In the genomic region with DNA sequence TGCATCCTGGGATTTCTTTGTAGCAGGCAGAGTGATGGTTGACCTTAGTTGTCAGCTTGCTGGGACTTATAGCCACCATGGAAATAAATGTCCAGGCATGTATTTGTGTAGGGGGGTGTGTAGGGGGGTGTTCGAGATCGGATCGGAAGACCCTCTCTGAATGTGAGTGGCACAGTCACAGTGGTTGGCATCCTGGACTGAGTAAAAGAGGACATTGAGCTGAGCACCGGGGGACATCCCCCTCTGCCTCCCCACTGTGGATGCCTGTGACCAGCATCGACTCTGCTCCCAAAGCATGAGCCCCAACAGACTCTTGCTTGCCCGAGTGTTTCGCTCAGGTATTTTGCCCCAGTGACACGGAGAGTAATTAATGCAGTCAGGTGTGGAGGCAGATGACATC, we compare ENCODE assay signal across 22 mouse cellular contexts.
"Had no signal": no experiment of that assay in that cellular context is flagged by ENCODE, and none has a peak within 500 bp of the region (broad histone marks: within the 10 kb centered on the region; RNA-seq: fewer than 3 reads in every experiment).

No protein-coding gene starts in this region.

- ATAC-seq: forebrain, embryonic 15.5 days; forebrain, postnatal 0 days; intestine, embryonic 16.5 days; liver, embryonic 12.5 days had no signal

- DNase-seq: forebrain, postnatal 0 days; gastrocnemius, postnatal 10 days; gastrocnemius, postnatal 25 days; heart, adult 2 months; heart, postnatal 14 days; heart, postnatal 36 days; kidney, adult 8-10 months; kidney, postnatal 14 days; kidney, postnatal 36 days; layer of hippocampus, adult 9-11 months; layer of hippocampus, postnatal 36 days; left cerebral cortex, postnatal 4 days had no signal

- H3K27me3 ChIP-seq: forebrain, embryonic 15.5 days; heart, embryonic 13.5 days; heart, embryonic 15.5 days; hindbrain, embryonic 15.5 days; limb, embryonic 15.5 days had no signal

- H3K9ac ChIP-seq: forebrain, embryonic 15.5 days; forebrain, postnatal 0 days; heart, embryonic 13.5 days; heart, embryonic 15.5 days; hindbrain, embryonic 15.5 days; limb, embryonic 13.5 days; limb, embryonic 15.5 days; liver, embryonic 12.5 days; liver, embryonic 14.5 days had no signal

- H3K4me2 ChIP-seq: forebrain, embryonic 15.5 days; heart, embryonic 11.5 days; heart, embryonic 13.5 days; heart, embryonic 15.5 days; hindbrain, embryonic 15.5 days; limb, embryonic 13.5 days; limb, embryonic 15.5 days; liver, embryonic 12.5 days had no signal

- H3K4me1 ChIP-seq: forebrain, embryonic 15.5 days; hindbrain, embryonic 15.5 days; limb, embryonic 13.5 days; liver, embryonic 12.5 days had no signal

- H3K4me3 ChIP-seq: forebrain, embryonic 15.5 days; heart, adult 2 months; heart, embryonic 13.5 days; heart, embryonic 15.5 days; hindbrain, embryonic 15.5 days; limb, embryonic 13.5 days; limb, embryonic 15.5 days; liver, embryonic 12.5 days had no signal

- H3K27ac ChIP-seq: forebrain, embryonic 15.5 days; heart, adult 2 months; heart, embryonic 13.5 days; heart, embryonic 15.5 days; hindbrain, embryonic 15.5 days; limb, embryonic 13.5 days; limb, embryonic 15.5 days; liver, embryonic 12.5 days; liver, embryonic 14.5 days had no signal

- H3K9me3 ChIP-seq: forebrain, embryonic 15.5 days; heart, embryonic 13.5 days; heart, embryonic 15.5 days; hindbrain, embryonic 15.5 days; limb, embryonic 13.5 days; limb, embryonic 15.5 days; liver, embryonic 12.5 days had no signal

- H3K36me3 ChIP-seq: forebrain, embryonic 15.5 days; heart, embryonic 13.5 days; heart, embryonic 15.5 days; hindbrain, embryonic 15.5 days; limb, embryonic 13.5 days; limb, embryonic 15.5 days; liver, embryonic 12.5 days had no signal
